Mouse (Mus musculus): ENCODE results near the gene Ifih1.

Ifih1 gene

DNA sequence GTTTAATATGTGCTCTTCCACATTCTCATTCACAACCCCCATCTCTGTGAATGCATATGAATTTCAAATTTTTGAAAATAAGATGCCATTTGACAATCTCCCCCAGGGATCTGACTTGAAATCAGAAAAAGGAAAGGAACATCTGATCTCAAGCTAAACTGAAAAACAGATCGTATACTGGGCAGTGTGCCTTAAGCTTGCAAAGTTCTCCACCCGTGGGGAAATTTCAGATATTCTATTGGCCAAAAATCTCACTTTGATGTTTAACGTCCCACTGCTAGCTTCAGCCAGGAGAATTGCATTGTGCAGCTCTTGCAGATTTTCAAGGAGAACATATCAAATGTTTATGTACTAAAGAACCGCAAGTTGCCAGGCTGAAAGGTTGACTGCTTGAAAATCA is 96.9 kb downstream of the Ifih1 start:
- DNase-seq (ENCODE audit: low spot score in 2 of 2), result no peak

DNA sequence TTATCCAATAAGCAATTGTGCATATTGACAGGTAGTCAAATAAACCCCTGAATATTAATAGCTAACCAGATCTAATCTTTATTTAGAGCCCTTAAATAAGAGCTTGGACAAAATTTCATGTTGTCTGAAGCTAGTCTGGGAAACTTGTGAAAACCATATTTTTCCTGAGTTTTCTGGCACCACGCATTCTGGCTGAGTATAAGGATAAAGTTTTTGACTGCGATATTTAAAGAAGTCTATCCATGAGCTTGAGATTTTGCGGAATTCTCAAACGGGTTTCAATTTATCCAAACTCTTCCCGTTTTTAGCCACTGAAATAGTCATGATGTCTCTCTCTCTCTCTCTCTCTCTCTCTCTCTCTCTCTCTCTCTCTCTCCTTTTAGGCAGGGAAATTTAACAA is 98.0 kb downstream of the Ifih1 start:
- no peak for DNase-seq (ENCODE audit: low spot score in 2 of 2)

Measured in cerebellum, postnatal 4 days (tissue).